Mouse (Mus musculus): ENCODE results near the gene Dap3.
"Not testable (repeated sequence)": the region's sequence is repeated elsewhere in the genome, so short reads cannot be mapped to it uniquely, and the experiment has no call there.

The Dap3 gene

GRCm38 (mm10) chr3:88912585-88912984, 38.4 kb downstream of the Dap3 start:
- no peak for DNase-seq

- DNase-seq: no peak
These were observed 44.4 kb downstream of the Dap3 start for GRCm38 (mm10) chr3:88906393-88907159.

- no peak for DNase-seq
These were observed 45.2 kb downstream of the Dap3 start for GRCm38 (mm10) chr3:88905741-88906140.

- DNase-seq: no peak
These were observed 45.8 kb downstream of the Dap3 start for GRCm38 (mm10) chr3:88905209-88905608.

GRCm38 (mm10) chr3:88904803-88905202, 46.2 kb downstream of the Dap3 start:
- no peak for DNase-seq

- DNase-seq: not testable (repeated sequence)
These were observed 58.0 kb downstream of the Dap3 start for GRCm38 (mm10) chr3:88893011-88893410.

GRCm38 (mm10) chr3:88882536-88882935, 68.4 kb downstream of the Dap3 start:
- DNase-seq: not testable (repeated sequence)
